Mouse (Mus musculus) cortical plate, adult 2 months (tissue): ENCODE results near the gene Shd. TPM values are rescaled to one million over a fixed set of nuclear protein-coding genes. Genes with fewer than 3 reads are reported as not detected.

Experiments
- H3K27ac ChIP-seq: fragments of 200-500 bp; 2 replicates; pipeline ENCODE4 v1.5.1; 2012; ENCODE audit warnings: low read length, control low read depth, inconsistent platforms; ENCODE audit not compliant: insufficient read depth
- H3K4me1 ChIP-seq: fragments of 200-500 bp; 2 replicates; pipeline ENCODE4 v1.6.1; 2011; ENCODE audit warnings: low read length; ENCODE audit not compliant: control insufficient read depth, insufficient read depth
- H3K4me3 ChIP-seq: fragments of 200-500 bp; 2 replicates; pipeline ENCODE4 v1.5.1; 2011; ENCODE audit warnings: mild to moderate bottlenecking, low read length, control low read depth; ENCODE audit not compliant: insufficient read depth
- CTCF ChIP-seq: fragments of 200-500 bp; IDR thresholded peaks from 2 replicates; pipeline ENCODE4 v1.5.1; 2011; ENCODE audit warnings: mild to moderate bottlenecking, control low read depth, low read length; ENCODE audit not compliant: insufficient read depth; ENCODE audit errors: extremely low read depth
- POLR2A ChIP-seq: fragments of 200-500 bp; IDR thresholded peaks from 2 replicates; pipeline ENCODE4 v1.6.1; 2011; ENCODE audit warnings: mild to moderate bottlenecking, low read length, control low read depth; ENCODE audit not compliant: insufficient read depth; ENCODE audit errors: extremely low read depth
- polyA plus RNA-seq: library from polyadenylated mRNA; depleted of rRNA; stranded (reverse); fragments of >200 nt; gene quantifications from 2 replicates; pipeline ENCODE4 v1.2.3, GENCODE M21; 2012

Shd gene
- polyA plus RNA-seq, 1 experiment = 74.8 TPM

DNA sequence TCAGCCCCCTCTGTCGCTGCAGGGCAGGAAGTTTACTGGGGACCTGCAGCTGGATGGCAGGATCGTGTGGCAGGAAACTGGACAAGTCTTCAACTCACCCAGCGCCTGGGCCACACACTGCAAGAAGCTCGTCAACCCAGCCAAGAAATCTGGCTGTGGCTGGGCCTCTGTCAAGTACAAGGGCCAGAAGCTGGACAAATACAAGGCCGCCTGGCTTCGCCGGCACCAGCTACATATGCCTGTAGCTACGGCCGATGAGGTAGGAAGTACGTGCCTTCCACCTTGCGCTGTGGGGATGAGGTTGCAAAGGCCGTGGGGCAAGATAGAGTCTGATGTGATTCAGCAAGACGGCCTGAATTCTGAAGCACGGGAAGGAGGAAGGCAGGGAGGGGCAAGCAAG is 40.0 kb downstream of the Shd start:
- H3K4me1 ChIP-seq = peaks cover 6% of the 10 kb centered on the region; the same call in 1 of the 2 replicates
- peak overlapping the region; percentile 68 for H3K4me3 ChIP-seq
- no peak overlapping the region for H3K27ac ChIP-seq
- TF ChIP-seq CTCF (no peak), POLR2A (no peak)

DNA sequence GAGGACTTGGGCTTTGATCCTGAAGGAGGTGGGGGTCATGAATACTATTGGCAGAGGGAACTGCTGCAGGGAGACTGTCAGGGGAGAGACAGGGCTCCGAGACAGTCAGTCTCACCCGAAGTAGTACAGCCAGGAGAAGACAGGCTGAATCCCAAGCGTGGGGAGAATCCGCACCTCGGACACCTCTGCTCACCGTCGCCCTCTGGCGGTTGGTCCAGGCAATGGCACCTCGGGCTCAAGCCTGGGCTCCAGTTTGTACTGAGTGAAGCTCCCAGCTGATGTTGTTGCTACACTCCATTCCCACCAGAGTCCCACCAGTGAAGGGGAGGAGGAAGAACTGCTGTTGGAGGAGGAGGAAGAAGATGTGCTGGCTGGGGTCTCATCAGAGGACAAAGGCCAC is 40.4 kb downstream of the Shd start:
- Histone ChIP-seq H3K4me3 (peak overlapping the region; percentile 68), H3K27ac (no peak overlapping the region), H3K4me1 (peaks cover 6% of the 10 kb centered on the region; the same call in 1 of the 2 replicates)
- TF ChIP-seq POLR2A (no peak), CTCF (peak; percentile 90)

DNA sequence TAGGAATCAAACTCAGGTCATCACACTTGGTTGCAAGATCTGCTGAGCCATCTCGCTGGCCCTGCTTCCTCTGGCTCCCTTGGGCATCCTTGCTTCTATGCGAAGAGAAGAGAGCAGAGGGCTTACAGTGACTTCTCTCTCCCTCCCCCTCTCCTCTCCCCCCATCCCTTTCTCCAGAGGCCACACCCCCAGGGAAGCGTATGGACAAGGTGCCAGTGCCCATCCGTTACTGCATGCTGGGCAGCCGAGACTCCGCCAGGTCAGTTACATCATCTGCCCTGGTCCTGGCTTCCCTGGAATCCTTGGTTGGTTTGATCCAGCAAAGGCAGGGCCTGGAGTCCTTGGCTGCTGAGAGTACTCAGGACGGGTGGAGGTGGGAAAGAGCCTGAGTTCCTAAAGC is 41.2 kb downstream of the Shd start:
- Histone ChIP-seq H3K4me1 (peaks cover 6% of the 10 kb centered on the region; the same call in 1 of the 2 replicates), H3K4me3 (no peak overlapping the region), H3K27ac (no peak overlapping the region)
- TF ChIP-seq POLR2A = no peak
- TF ChIP-seq CTCF = no peak

DNA sequence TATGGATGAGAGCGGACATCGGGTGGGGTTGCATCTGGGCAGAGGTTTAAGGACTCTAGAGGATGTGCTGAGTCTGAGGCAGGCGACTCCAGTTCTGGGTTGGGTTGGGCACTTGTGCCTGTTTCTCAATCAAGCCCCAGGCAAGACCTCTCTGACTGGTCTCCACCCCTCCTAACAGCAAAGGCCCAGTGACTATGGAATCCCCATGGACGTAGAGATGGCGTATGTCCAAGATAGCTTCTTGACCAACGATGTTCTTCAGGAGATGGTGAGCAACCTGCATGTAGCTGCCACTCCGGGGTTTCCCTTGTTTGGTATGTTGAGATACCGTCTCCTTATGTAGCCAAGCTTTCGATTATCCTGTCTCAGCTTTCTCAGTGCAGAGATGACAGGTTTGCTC is 45.0 kb downstream of the Shd start:
- Histone ChIP-seq H3K27ac (no peak overlapping the region), H3K4me1 (peaks cover 3% of the 10 kb centered on the region; the same call in 1 of the 2 replicates), H3K4me3 (no peak overlapping the region)
- TF ChIP-seq CTCF = no peak
- TF ChIP-seq POLR2A = no peak

DNA sequence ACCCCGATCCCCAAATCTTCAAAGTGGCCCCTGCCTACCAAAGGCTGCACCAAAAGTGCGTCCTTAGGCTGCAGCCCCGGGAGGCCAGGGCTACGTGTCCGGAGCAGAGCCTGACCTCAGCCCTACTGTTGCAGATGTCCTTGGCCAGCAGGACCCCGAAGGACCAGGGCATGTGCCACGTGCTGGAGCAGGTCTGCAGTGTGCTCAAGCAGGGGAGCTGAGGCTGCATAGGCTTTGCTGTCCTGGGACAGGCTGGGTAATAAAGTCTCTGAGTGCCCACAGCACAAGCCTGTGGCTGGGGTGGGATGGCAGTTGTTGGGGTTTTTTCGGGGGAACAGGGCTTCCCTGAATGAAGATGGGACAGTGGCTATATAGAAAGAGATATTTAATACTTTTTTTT is 46.1 kb downstream of the Shd start:
- H3K27ac ChIP-seq = no peak overlapping the region
- H3K4me1 ChIP-seq = peaks cover 2% of the 10 kb centered on the region; the same call in 1 of the 2 replicates
- H3K4me3 ChIP-seq = no peak overlapping the region
- TF ChIP-seq CTCF = no peak
- TF ChIP-seq POLR2A = 0 out of 2 replicates have a peak, but pooled peaks have one; percentile 8

DNA sequence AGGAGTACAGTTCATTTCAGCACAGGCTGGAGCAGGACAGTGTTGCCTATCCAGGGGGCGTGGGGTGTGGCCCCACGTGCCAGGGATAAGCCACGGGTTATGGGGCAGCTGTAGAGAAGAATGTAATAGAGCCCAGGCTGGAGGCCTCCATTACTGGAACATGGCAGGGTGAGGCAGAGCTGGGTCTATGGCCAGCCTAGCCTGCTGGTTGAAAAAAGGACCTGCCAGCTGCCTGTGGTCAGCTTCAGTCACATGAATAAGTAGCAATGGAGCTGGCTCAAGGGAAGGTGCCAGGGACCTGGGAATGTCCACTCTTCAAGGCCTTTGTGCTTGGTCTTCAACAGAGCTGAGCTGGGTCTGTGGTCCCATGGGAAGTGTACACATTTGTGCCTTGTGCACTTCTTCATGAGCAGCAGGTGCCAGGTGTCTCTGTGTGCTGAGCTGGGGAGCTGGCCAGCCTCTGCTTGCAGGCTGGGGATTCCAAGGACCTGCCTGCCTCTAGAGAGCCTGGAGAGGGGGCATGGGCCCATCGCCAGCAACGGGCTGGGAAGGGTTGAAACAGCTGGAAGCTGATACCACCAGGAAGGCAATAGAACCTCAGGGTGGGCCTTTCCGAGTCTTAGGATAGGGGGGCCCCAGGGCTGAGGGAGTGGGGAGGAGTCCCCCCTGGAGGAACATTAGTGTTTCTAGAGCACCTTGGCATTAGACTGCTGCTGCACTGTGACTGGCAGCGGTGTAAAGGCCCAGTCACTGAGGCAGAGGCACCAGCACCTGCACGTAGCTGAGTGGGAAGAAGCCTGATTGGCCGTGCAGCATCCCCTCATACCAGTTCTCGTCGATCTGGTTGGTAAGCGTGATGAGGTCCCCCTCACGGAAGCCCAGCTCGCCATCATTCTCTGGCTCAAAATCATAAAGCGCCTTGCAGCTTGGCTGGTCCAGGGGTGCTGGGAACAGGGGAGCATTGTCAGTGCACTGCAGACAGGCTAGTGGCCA is 46.8 kb downstream of the Shd start:
- no peak overlapping the region for H3K27ac ChIP-seq
- no peak overlapping the region for H3K4me3 ChIP-seq

DNA sequence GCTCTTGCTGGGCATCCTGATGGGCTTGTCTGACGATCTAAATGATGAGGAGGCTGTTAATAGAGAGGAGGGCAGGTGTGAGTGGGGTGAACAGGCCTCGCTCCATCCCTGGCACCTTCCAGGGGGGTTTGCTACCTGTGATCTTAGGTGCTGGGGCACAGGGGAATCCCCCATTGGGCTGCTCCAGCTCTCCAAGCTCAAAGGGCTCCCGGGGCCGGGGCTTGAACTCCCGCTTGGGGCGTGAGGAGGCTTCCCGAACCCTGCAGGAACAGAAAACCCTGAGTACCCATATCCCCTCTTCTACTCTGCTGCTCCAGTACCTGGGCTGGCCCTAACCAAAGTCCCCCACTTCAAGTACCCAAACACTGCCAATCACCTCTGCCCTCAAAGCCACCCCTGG is 47.6 kb downstream of the Shd start:
- Histone ChIP-seq H3K27ac (no peak overlapping the region), H3K4me1 (peaks cover 11% of the 10 kb centered on the region), H3K4me3 (no peak overlapping the region)
- no peak for TF ChIP-seq CTCF
- no peak for TF ChIP-seq POLR2A

More for the DNA sequence above, 46.8 kb downstream of the Shd start:
- TF ChIP-seq POLR2A (peak; percentile 50), CTCF (no peak)
- peaks cover 8% of the 10 kb centered on the region for H3K4me1 ChIP-seq

DNA sequence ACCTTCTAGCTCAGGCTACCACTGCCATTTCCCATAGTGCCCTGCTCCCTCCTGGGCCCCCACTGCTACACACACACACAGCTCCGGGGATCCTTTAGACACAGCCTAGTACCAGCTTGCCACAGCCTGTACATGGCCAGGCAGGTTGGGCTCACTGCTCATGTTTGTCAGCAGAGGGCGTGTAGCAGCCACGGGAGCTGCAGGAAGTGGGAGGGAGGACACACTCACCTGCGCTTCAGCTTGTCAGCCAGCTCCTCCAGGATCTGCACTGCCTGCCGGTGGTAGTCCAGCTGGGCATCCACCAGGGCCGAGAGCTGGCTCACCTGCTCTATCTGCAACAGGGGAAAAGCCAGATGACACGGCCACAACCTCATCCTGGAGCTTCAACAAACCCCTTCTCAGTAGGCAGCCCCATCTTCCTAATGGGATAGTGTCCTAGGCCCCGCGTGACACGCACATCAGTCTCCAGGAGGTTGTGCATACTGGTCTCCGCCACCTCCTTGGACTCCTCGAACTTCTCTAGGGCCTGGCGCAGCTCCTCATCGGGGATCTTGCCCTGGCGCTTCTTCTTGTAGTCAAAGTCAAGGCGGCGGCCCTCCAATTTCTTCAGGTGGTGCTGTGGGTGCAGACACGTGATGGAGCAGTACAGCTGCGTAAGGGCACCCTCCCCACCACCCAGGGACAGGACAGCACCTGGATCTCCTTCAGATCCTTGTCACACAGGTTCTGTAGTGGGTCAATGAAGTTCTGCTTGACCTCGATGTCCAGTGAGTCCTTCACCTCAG is 48.3 kb downstream of the Shd start:
- TF ChIP-seq POLR2A (peak; percentile 34; the same call in 1 of the 2 replicates), CTCF (peak; percentile 61)
- Histone ChIP-seq H3K4me3 (no peak overlapping the region), H3K27ac (no peak overlapping the region), H3K4me1 (peaks cover 12% of the 10 kb centered on the region)

DNA sequence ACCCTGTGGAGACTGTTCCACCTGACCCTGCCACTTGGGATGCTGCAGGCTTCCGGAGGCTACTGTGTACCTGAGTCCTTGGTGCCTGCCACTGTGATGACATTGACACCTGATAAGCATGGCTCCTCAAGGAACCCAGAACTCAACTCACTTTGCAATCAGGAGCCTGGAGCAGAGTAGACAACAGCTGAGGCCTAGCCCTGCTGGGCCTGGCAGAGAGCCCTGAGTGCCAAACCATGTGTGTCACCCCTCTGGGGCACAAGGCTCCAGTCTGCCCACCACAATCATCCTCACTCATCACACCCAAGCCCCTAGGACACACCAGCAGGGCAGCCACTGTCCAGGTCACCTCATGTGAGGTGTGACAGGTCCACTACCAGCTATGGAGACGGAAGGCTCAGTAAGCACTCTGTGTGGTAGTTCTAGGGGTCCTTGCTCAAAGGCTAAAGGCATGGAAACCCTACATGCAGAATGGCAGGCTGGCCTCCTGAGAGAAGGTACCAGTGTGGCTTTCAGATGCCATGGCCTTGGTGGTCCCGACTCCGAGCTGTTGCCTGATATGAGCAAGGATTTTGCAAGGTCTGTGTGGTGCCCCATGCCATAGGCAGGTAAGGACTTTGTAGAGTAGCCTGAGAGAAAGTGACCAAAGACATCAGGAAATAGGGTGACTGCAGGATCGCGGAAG is 50.3 kb downstream of the Shd start:
- Histone ChIP-seq H3K4me1 (peaks cover 18% of the 10 kb centered on the region), H3K27ac (peak overlapping the region; percentile 72; the same call in 1 of the 2 replicates), H3K4me3 (no peak overlapping the region)
- TF ChIP-seq CTCF = no peak
- 0 out of 2 replicates have a peak, but pooled peaks have one; percentile 12 for TF ChIP-seq POLR2A
